In genomic region chr14:35685211-35685610, GRCm38 (mm10) we compare ENCODE assay signal across 16 mouse cellular contexts.
"Had no signal": no experiment of that assay in that cellular context is flagged by ENCODE, and none has a peak within 500 bp of the region (broad histone marks: within the 10 kb centered on the region; RNA-seq: fewer than 3 reads in every experiment).

No protein-coding gene starts in this region.

- DNase-seq: retina, postnatal 1 day; right cerebral cortex, adult 18-20 months; right cerebral cortex, postnatal 14 days; right cerebral cortex, postnatal 25 days; right cerebral cortex, postnatal 4 days; spleen, adult 18-20 months; thymus, adult 18-20 months; thymus, adult 2 months; thymus, postnatal 14 days; thymus, postnatal 25 days; thymus, postnatal 36 days; thymus, postnatal 4 days had no signal

- H3K9me3 ChIP-seq: stomach, embryonic 15.5 days had no signal

- H3K27me3 ChIP-seq: neural tube, embryonic 13.5 days; neural tube, embryonic 15.5 days; stomach, embryonic 15.5 days had no signal

- H3K27ac ChIP-seq: neural tube, embryonic 13.5 days; neural tube, embryonic 15.5 days; stomach, embryonic 15.5 days; stomach, postnatal 0 days had no signal

- H3K4me3 ChIP-seq: neural tube, embryonic 13.5 days; neural tube, embryonic 15.5 days; stomach, embryonic 15.5 days had no signal

- H3K4me1 ChIP-seq: neural tube, embryonic 13.5 days; neural tube, embryonic 15.5 days; stomach, embryonic 15.5 days had no signal

- H3K9ac ChIP-seq: neural tube, embryonic 13.5 days; neural tube, embryonic 15.5 days; stomach, embryonic 15.5 days had no signal

- H3K4me2 ChIP-seq: neural tube, embryonic 13.5 days; neural tube, embryonic 15.5 days; stomach, embryonic 15.5 days had no signal

- H3K36me3 ChIP-seq: neural tube, embryonic 13.5 days; neural tube, embryonic 15.5 days; stomach, embryonic 15.5 days had no signal
